Mouse (Mus musculus): ENCODE measurements at regions not wholly inside any gene's neighbourhood (a gene's known extent, or its start where the extent isn't known, plus 50 kb on each side); places are given as distances from the start of the nearest gene placed in this dataset.

DNA sequence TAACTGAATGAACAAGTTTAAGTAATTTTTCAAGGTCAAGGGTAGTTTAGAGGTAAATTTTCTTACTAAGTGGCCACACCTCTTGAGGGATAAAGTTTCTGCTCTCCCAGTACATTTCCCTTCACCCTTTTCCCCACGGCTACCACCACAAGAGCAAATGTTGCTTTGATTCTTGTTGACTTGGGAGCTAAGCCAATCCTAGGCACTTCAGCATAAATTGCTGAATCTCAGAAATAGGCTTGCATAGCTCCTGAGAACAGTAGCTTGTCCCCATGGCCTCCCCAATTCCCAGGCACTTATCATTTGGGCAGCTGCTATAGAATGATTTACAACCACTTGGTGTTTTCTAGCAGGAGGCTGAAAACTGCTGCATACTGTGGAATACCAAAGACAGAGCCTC is 510.1 kb downstream of the Grin2a start:
- TF ChIP-seq CTCF (IDR thresholded peaks at IDR 0.05; ENCODE audit: low read depth) (no peak), EP300 (IDR thresholded peaks at IDR 0.05; ENCODE audit: low read depth) (no peak)

Data from liver, embryonic 14.5 days (tissue).